Mouse (Mus musculus) liver, postnatal 0 days (tissue): ENCODE results near the gene Rheb.

Experiments used
- CTCF ChIP-seq: sonication (generic); IDR thresholded peaks from 2 replicates; pipeline ENCODE4 v1.5.1; 2016; ENCODE audit warnings: antibody characterized with exemption, low read depth
- EP300 ChIP-seq: IDR thresholded peaks from 2 replicates; pipeline ENCODE4 v1.6.1; 2016; ENCODE audit warnings: antibody characterized with exemption, low read depth, mild to moderate bottlenecking

- TF ChIP-seq CTCF (no peak), EP300 (no peak)
These were observed 44.8 kb upstream of the Rheb start for GRCm38 (mm10) chr5:24887271-24887670.
